Mouse (Mus musculus): ENCODE data around the gene Samd4b. TPM values are rescaled to one million over a fixed set of nuclear protein-coding genes. Genes with fewer than 3 reads are reported as not detected.
A peak's percentile ranks its signal among the peaks of the same experiment; 100 is the strongest.

The Samd4b gene
- polyA plus RNA-seq, 1 experiment = 54.1 TPM

DNA sequence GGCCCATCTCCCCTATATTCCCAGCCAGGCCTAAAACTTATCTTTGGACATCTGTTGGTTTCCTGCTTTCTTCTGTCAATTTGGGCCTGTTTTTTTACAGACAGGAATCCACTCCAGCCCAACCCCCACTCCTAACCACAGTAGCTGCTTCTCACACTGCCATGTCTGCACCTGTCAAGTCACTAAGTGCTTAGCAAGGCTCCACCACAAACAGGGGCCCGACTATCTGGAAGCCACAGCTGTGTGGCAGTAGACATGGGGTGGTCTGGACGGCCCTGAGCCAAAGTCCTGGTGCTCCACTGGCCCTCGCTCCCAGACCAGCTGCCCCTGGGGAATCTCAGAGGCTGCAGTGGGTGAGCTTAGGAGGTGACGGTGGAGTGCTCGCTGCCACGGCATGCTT is 40.2 kb downstream of the Samd4b start:
- Histone ChIP-seq H3K27me3 (ENCODE audit: control insufficient read depth, insufficient read depth, low read length) (no peaks in the 10 kb centered on the region), H3K4me3 (replicated peaks; ENCODE audit: insufficient read depth, low read depth, low read length) (no peak overlapping the region), H3K27ac (ENCODE audit: insufficient read depth, low read length) (no peak overlapping the region), H3K4me1 (ENCODE audit: control insufficient read depth, insufficient read depth, low read length) (peaks cover 22% of the 10 kb centered on the region)
- DNase-seq = no peak
- no peak for TF ChIP-seq CTCF (IDR thresholded peaks at IDR 0.05; ENCODE audit: borderline replicate concordance, insufficient read depth, low read depth, low read length)
- no peak for TF ChIP-seq POLR2A (IDR thresholded peaks at IDR 0.05; ENCODE audit: borderline replicate concordance, insufficient read depth, low read length)
- 70% methylated on average over 6 of the region's 6 CpGs for WGBS

DNA sequence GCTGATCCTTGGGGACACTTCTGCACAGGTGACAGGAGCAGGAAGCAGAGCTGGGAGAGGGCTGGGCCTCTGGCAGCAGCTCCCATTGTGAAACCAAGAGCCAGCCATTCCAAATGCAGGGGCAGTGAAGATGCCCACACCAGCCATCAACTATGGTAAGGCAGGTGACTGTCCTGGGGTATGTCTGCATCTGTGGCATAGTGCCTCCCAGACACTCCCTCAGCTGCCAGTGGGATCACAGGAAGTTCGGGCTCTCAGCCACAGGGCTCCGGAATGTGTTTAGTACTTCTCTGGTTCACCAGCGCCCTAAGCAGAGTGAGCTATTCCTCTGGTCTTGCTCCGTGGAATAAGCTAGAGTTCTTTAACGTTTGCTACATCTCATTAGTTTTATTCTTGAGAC is 40.9 kb downstream of the Samd4b start:
- Histone ChIP-seq H3K27me3 (ENCODE audit: control insufficient read depth, insufficient read depth, low read length) (no peaks in the 10 kb centered on the region), H3K4me1 (ENCODE audit: control insufficient read depth, insufficient read depth, low read length) (peaks cover 16% of the 10 kb centered on the region), H3K4me3 (replicated peaks; ENCODE audit: insufficient read depth, low read depth, low read length) (no peak overlapping the region), H3K27ac (ENCODE audit: insufficient read depth, low read length) (no peak overlapping the region)
- no peak for DNase-seq
- WGBS = 85% methylated on average over 5 of the region's 5 CpGs
- TF ChIP-seq CTCF (IDR thresholded peaks at IDR 0.05; ENCODE audit: borderline replicate concordance, insufficient read depth, low read depth, low read length) = no peak
- no peak for TF ChIP-seq POLR2A (IDR thresholded peaks at IDR 0.05; ENCODE audit: borderline replicate concordance, insufficient read depth, low read length)

DNA sequence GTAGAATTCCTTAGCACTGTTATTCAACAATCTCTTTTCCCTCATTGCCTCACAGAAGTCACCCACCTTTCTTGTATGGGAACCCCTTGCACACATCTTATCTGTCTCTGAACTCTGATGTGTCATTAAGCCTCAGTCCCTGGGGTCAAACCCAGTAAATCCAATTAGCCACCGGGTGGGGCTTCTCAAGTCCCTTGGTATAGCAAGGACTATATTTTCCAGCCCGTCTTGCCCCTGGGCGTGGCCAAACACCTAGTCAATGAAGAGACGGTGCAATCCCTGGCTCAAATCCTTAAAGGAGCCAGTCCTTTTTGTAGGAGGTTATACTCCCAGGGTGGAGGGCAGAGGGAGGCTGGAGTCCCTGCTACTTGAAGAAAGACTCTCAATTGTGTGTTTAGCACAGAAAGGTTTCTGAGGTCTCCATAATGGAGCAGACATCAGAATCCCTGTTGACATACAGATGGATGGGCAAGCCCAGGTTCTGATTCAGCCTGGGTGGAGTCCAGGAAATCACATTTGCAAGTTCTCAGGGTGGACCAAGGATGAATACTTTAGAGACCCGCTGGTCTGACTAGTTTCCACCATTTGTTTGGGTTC is 41.9 kb downstream of the Samd4b start:
- no peaks in the 10 kb centered on the region for H3K27me3 ChIP-seq (ENCODE audit: control insufficient read depth, insufficient read depth, low read length)
- peaks cover 14% of the 10 kb centered on the region for H3K4me1 ChIP-seq (ENCODE audit: control insufficient read depth, insufficient read depth, low read length)
- H3K27ac ChIP-seq (ENCODE audit: insufficient read depth, low read length) = no peak overlapping the region
- no peak for TF ChIP-seq CTCF (IDR thresholded peaks at IDR 0.05; ENCODE audit: borderline replicate concordance, insufficient read depth, low read depth, low read length)
- TF ChIP-seq POLR2A (IDR thresholded peaks at IDR 0.05; ENCODE audit: borderline replicate concordance, insufficient read depth, low read length) = no peak
- H3K4me3 ChIP-seq (replicated peaks; ENCODE audit: insufficient read depth, low read depth, low read length) = no peak overlapping the region
- DNase-seq = no peak
- 40% methylated on average over 5 of the region's 5 CpGs for WGBS

DNA sequence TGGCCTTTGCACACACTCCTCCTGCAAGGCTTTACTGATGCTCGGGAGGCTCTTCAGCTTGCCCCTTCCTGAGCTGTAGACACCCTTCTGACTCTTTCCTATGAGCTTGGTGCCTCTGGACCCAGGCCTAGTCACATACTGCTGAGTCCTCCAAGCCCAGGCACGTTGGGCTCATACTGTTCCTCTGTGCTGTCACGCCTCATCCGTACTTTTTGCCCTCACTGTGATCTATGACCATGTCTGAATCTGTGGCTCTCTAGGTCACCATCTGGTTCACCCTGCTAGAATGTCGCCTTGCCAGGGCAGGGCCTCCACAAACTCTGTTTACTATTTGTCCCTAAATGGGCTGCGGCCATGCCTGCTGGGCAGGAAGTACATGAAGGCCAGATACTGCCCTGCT is 44.9 kb downstream of the Samd4b start:
- Histone ChIP-seq H3K4me1 (ENCODE audit: control insufficient read depth, insufficient read depth, low read length) (no peaks in the 10 kb centered on the region; the same call in 1 of the 2 replicates), H3K4me3 (replicated peaks; ENCODE audit: insufficient read depth, low read depth, low read length) (no peak overlapping the region), H3K27ac (ENCODE audit: insufficient read depth, low read length) (no peak overlapping the region), H3K27me3 (ENCODE audit: control insufficient read depth, insufficient read depth, low read length) (no peaks in the 10 kb centered on the region)
- no peak for DNase-seq
- WGBS = 84% methylated on average over 6 of the region's 6 CpGs
- TF ChIP-seq CTCF (IDR thresholded peaks at IDR 0.05; ENCODE audit: borderline replicate concordance, insufficient read depth, low read depth, low read length) (no peak), POLR2A (IDR thresholded peaks at IDR 0.05; ENCODE audit: borderline replicate concordance, insufficient read depth, low read length) (no peak)

DNA sequence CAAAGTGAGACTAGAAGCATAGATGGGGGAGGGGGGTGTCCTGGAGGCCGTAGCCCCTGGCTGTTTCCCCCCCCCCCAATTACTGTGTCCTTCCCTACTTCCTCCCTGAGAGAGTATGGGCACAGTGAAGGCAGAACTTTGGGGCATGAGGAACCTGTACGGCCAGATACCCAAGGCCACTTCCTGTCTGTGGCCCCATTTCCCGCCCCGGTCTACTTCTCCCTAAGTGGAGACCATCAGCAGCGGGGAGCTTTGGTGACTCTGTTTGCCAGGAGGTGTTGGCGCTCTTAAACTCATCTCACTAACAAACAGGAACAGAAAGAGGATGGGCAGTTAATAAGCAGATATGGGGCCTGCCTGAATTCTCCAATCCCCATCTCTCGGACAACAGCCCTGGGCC is 50.3 kb downstream of the Samd4b start:
- peaks cover 3% of the 10 kb centered on the region; the same call in 1 of the 2 replicates for H3K4me1 ChIP-seq (ENCODE audit: control insufficient read depth, insufficient read depth, low read length)
- WGBS = 69% methylated on average over 7 of the region's 7 CpGs
- peaks cover 9% of the 10 kb centered on the region; the same call in 1 of the 2 replicates for H3K27me3 ChIP-seq (ENCODE audit: control insufficient read depth, insufficient read depth, low read length)
- TF ChIP-seq POLR2A (IDR thresholded peaks at IDR 0.05; ENCODE audit: borderline replicate concordance, insufficient read depth, low read length) (no peak), CTCF (IDR thresholded peaks at IDR 0.05; ENCODE audit: borderline replicate concordance, insufficient read depth, low read depth, low read length) (no peak)
- no peak overlapping the region for H3K27ac ChIP-seq (ENCODE audit: insufficient read depth, low read length)
- DNase-seq = no peak
- no peak overlapping the region for H3K4me3 ChIP-seq (replicated peaks; ENCODE audit: insufficient read depth, low read depth, low read length)

DNA sequence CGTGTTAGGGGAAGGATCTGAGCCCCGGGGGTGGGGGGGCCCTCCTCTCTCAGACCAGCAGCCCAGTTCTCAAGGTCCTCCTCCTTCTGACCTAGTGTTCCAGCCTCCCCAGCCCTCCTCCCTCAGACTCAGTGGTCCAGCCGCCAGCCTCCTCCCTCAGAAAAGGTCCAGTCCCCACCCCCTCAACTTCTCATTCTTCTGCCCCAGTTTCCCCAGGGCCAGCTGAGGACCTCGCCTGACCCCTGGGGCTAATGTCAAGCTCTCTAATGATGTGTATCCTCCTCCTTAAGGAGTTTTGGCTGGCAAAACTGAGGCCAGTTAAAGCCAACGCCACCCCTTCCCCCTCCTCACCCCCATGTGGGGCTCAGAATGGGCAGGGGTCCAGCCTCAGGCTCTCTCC is 50.8 kb downstream of the Samd4b start, which contains the start of gene Nccrp1:
Gene Nccrp1 (minus strand): TSS at position 101 of the 400 bp plus-strand sequence.
- peaks cover 9% of the 10 kb centered on the region; the same call in 1 of the 2 replicates for H3K27me3 ChIP-seq (ENCODE audit: control insufficient read depth, insufficient read depth, low read length)
- TF ChIP-seq POLR2A (IDR thresholded peaks at IDR 0.05; ENCODE audit: borderline replicate concordance, insufficient read depth, low read length) (no peak), CTCF (IDR thresholded peaks at IDR 0.05; ENCODE audit: borderline replicate concordance, insufficient read depth, low read depth, low read length) (no peak)
- H3K27ac ChIP-seq (ENCODE audit: insufficient read depth, low read length) = no peak within 1 kb of the TSS
- no peak for DNase-seq
- peak within 1 kb of the TSS; percentile 13 for H3K4me3 ChIP-seq (replicated peaks; ENCODE audit: insufficient read depth, low read depth, low read length)
- H3K4me1 ChIP-seq (ENCODE audit: control insufficient read depth, insufficient read depth, low read length) = peaks cover 3% of the 10 kb centered on the region; the same call in 1 of the 2 replicates
- WGBS = 6% methylated on average over 5 of the region's 5 CpGs

DNA sequence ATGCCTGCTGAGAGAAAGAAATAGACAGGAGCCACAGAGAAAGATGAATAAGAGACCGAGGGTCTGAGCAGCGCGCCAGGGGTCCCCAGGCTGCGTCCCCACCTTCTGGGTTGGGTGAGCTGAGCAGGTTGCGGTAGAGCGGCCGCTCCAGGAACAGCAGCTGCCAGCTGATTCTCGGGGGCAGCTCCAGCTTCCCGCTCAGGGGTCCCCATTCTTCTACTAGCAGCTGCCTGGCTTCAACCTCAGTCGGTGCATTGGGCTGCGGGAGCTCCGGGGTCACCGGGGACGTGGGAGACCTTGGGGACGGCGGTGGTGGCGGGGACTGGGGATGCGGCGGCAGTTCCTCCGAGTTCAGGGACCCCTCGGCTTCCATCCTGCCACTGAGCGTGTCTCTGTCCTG is 51.3 kb downstream of the Samd4b start:
- TF ChIP-seq CTCF (IDR thresholded peaks at IDR 0.05; ENCODE audit: borderline replicate concordance, insufficient read depth, low read depth, low read length) (no peak), POLR2A (IDR thresholded peaks at IDR 0.05; ENCODE audit: borderline replicate concordance, insufficient read depth, low read length) (no peak)
- peaks cover 9% of the 10 kb centered on the region; the same call in 1 of the 2 replicates for H3K27me3 ChIP-seq (ENCODE audit: control insufficient read depth, insufficient read depth, low read length)
- no peak overlapping the region for H3K27ac ChIP-seq (ENCODE audit: insufficient read depth, low read length)
- WGBS = 3% methylated on average over 22 of the region's 22 CpGs
- DNase-seq = no peak
- peaks cover 3% of the 10 kb centered on the region; the same call in 1 of the 2 replicates for H3K4me1 ChIP-seq (ENCODE audit: control insufficient read depth, insufficient read depth, low read length)
- peak overlapping the region; percentile 13 for H3K4me3 ChIP-seq (replicated peaks; ENCODE audit: insufficient read depth, low read depth, low read length)

DNA sequence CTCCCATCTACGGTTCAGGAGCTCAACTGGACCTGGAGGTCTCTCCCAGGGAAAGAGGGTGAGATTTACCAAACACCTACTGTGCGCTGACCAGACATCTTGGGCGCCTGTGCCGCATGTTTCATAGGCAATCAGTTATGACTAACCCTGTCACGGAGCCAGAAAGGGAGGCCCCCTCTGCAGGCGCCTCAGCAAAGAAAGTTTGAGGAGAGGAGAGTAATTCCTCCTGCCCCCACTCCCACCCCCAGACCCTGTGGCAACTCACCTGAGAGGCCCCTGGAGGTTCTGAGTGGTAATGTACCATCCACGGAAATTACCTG is 52.1 kb downstream of the Samd4b start:
- TF ChIP-seq CTCF (IDR thresholded peaks at IDR 0.05; ENCODE audit: borderline replicate concordance, insufficient read depth, low read depth, low read length) (no peak), POLR2A (IDR thresholded peaks at IDR 0.05; ENCODE audit: borderline replicate concordance, insufficient read depth, low read length) (no peak)
- H3K4me1 ChIP-seq (ENCODE audit: control insufficient read depth, insufficient read depth, low read length) = peaks cover 3% of the 10 kb centered on the region; the same call in 1 of the 2 replicates
- DNase-seq = no peak
- no peak overlapping the region for H3K4me3 ChIP-seq (replicated peaks; ENCODE audit: insufficient read depth, low read depth, low read length)
- WGBS = 51% methylated on average over 7 of the region's 7 CpGs
- peaks cover 9% of the 10 kb centered on the region; the same call in 1 of the 2 replicates for H3K27me3 ChIP-seq (ENCODE audit: control insufficient read depth, insufficient read depth, low read length)
- H3K27ac ChIP-seq (ENCODE audit: insufficient read depth, low read length) = no peak overlapping the region
